8 mouse cellular contexts compared by ENCODE assay signal in the genomic region with DNA sequence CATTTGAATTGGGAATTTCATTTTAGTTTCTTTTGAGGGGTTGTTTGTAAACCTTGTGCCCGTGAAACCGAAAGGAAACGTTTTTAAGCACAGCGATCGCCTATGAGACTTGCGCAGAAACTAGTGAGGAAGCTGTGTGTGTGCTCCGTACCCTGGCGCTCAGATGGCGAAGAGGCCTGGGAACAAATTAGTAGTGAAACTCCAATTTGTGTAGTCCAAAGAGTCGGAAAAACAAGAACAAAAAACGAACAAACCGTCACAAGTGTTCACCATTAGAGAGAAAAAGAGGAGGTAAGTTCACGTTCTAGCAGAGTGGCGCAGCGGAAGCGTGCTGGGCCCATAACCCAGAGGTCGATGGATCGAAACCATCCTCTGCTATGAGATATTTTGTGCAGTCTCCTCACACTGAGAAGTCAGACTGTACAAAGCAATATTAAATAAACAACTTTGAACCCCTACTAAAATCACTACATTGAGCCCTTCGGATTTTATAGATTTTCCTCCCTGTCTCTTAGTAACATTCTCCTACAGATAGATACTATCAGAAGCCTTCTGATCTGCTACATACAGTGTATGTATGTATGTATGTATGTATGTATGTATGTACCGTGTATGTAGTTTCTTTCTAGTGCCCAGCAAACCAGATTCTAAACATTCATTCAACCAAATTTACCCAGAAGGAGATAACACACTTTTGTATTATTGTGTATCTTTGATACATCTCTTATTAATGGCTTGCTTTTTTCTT. TPM values are rescaled to one million over a fixed set of nuclear protein-coding genes. Genes with fewer than 3 reads are reported as not detected.
DNase-seq lines count a peak whose midpoint lies in the region; ATAC-seq and TF ChIP-seq lines count a peak whose summit lies in the region.

No protein-coding gene starts in this region.

- intact Hi-C loops in heart, postnatal 14 days (cut with DNase I) = loop anchor here (1.0 to 2.0 kb wide), 4 partner anchors 22 to 56 kb away; partner anchors contain the start of gene Zfp184

- TF ChIP-seq POLR2A in testis, adult 2 months (IDR thresholded peaks at IDR 0.05; ENCODE audit: control insufficient read depth, low read depth, low read length) = no peak

- no peaks in the 10 kb centered on the region for H3K4me1 ChIP-seq in forebrain, embryonic 13.5 days
- H3K4me1 ChIP-seq in liver, embryonic 16.5 days (ENCODE audit: control insufficient read depth, low read depth, low read length) = peaks cover 2% of the 10 kb centered on the region
- no peaks in the 10 kb centered on the region for H3K4me1 ChIP-seq in neural tube, embryonic 12.5 days
- peaks cover 2% of the 10 kb centered on the region; the same call in 1 of the 2 replicates for H3K4me1 ChIP-seq in testis, adult 2 months (ENCODE audit: control insufficient read depth, insufficient read depth, low read length)

- 4% methylated on average over 20 of the region's 20 CpGs for WGBS in forebrain, embryonic 13.5 days
- WGBS in large intestine, adult 2 months = 3% methylated on average over 20 of the region's 20 CpGs
- 4% methylated on average over 20 of the region's 20 CpGs for WGBS in liver, embryonic 16.5 days (ENCODE audit: insufficient replicate concordance)
- WGBS in neural tube, embryonic 12.5 days = 5% methylated on average over 20 of the region's 20 CpGs

- TF ChIP-seq CTCF in testis, adult 2 months (IDR thresholded peaks at IDR 0.05; ENCODE audit: control insufficient read depth, insufficient read depth, insufficient replicate concordance, low read depth, low read length) = no peak

- peak overlapping the region; percentile 80 for H3K27ac ChIP-seq in forebrain, embryonic 13.5 days
- H3K27ac ChIP-seq in liver, embryonic 16.5 days (ENCODE audit: low read length) = peak overlapping the region; percentile 91
- peak overlapping the region; percentile 65 for H3K27ac ChIP-seq in neural tube, embryonic 12.5 days
- peak overlapping the region; percentile 86 for H3K27ac ChIP-seq in testis, adult 2 months (ENCODE audit: control insufficient read depth, insufficient read depth, low read depth, low read length)

- peak overlapping the region; percentile 41 for H3K4me2 ChIP-seq in forebrain, embryonic 13.5 days
- H3K4me2 ChIP-seq in liver, embryonic 16.5 days (ENCODE audit: low read depth, low read length) = peak overlapping the region; percentile 62
- H3K4me2 ChIP-seq in neural tube, embryonic 12.5 days (replicated peaks) = peak overlapping the region; percentile 48

- H3K4me3 ChIP-seq in forebrain, embryonic 13.5 days = peak overlapping the region; percentile 47
- peak overlapping the region; percentile 80 for H3K4me3 ChIP-seq in liver, embryonic 16.5 days (ENCODE audit: low read depth, low read length)
- H3K4me3 ChIP-seq in neural tube, embryonic 12.5 days = peak overlapping the region; percentile 52
- H3K4me3 ChIP-seq in testis, adult 2 months (ENCODE audit: control insufficient read depth, low read depth, low read length) = peak overlapping the region; percentile 88

- DNase-seq in ES-CJ7 (ENCODE audit: low read depth, low spot score) = peak; percentile 82
- DNase-seq in heart, postnatal 14 days = peak; percentile 70 to 77
- peak; percentile 54 for DNase-seq in large intestine, adult 2 months (ENCODE audit: low read depth, low spot score)

- no peaks in the 10 kb centered on the region for H3K9me3 ChIP-seq in forebrain, embryonic 13.5 days (replicated peaks)
- no peaks in the 10 kb centered on the region for H3K9me3 ChIP-seq in liver, embryonic 16.5 days (replicated peaks; ENCODE audit: control insufficient read depth, low read length)
- H3K9me3 ChIP-seq in neural tube, embryonic 12.5 days = no peaks in the 10 kb centered on the region

- peak overlapping the region; percentile 71 for H3K9ac ChIP-seq in forebrain, embryonic 13.5 days
- H3K9ac ChIP-seq in liver, embryonic 16.5 days (ENCODE audit: low read depth, low read length) = peak overlapping the region; percentile 81
- peak overlapping the region; percentile 76 for H3K9ac ChIP-seq in neural tube, embryonic 12.5 days

- H3K27me3 ChIP-seq in forebrain, embryonic 13.5 days = peaks cover 11% of the 10 kb centered on the region
- peaks cover 4% of the 10 kb centered on the region for H3K27me3 ChIP-seq in liver, embryonic 16.5 days (ENCODE audit: control insufficient read depth, insufficient read depth, low read depth, low read length)
- H3K27me3 ChIP-seq in neural tube, embryonic 12.5 days (replicated peaks) = peaks cover 10% of the 10 kb centered on the region
- no peaks in the 10 kb centered on the region for H3K27me3 ChIP-seq in testis, adult 2 months (ENCODE audit: control insufficient read depth, insufficient read depth, low read length)

- no peaks in the 10 kb centered on the region for H3K36me3 ChIP-seq in forebrain, embryonic 13.5 days (ENCODE audit: poor library complexity, severe bottlenecking)
- H3K36me3 ChIP-seq in liver, embryonic 16.5 days (ENCODE audit: control insufficient read depth, insufficient read depth) = no peaks in the 10 kb centered on the region
- no peaks in the 10 kb centered on the region for H3K36me3 ChIP-seq in neural tube, embryonic 12.5 days
- H3K36me3 ChIP-seq in testis, adult 2 months (ENCODE audit: control insufficient read depth, insufficient read depth, low read length) = no peaks in the 10 kb centered on the region

- ATAC-seq in cerebellum, adult (ENCODE audit: insufficient number of reproducible peaks, low FRiP score, low TSS enrichment) = peak; percentile 80
- peak; percentile 97 for ATAC-seq in forebrain, embryonic 13.5 days
- peak; percentile 95 for ATAC-seq in liver, embryonic 16.5 days (ENCODE audit: low read depth)
- ATAC-seq in neural tube, embryonic 12.5 days (ENCODE audit: low FRiP score, low read depth) = peak; percentile 93

RNA-seq across cellular contexts. Expression of gene Pom121l2, which starts 6.1 kb away (rescaled TPM):
- polyA plus RNA-seq in forebrain, embryonic 13.5 days (2015; fragmentation: Nextera tagmentation; extraction: Ambion mirVana) = 0.09 TPM in 1 of 2 replicates, not detected in the other
- not detected for total RNA-seq in heart, postnatal 14 days (2021)
- polyA plus RNA-seq in large intestine, adult 2 months (2012; rRNA removed) = not detected in 2 replicates
- polyA plus RNA-seq in liver, embryonic 16.5 days (2015; fragmentation: Nextera tagmentation; extraction: Ambion mirVana) = not detected in 2 replicates
- not detected in 2 replicates for polyA plus RNA-seq in neural tube, embryonic 12.5 days (2016; fragmentation: Nextera tagmentation; extraction: Ambion mirVana)
- polyA plus RNA-seq in testis, adult 2 months (2012; rRNA removed) = 128 and 157 TPM in 2 replicates

RNA-seq across cellular contexts. Expression of gene Zfp184, which starts 30.0 kb away (rescaled TPM):
- 25.4 and 29.2 TPM in 2 replicates for polyA plus RNA-seq in forebrain, embryonic 13.5 days (2015; fragmentation: Nextera tagmentation; extraction: Ambion mirVana)
- total RNA-seq in heart, postnatal 14 days (2021) = under 1 TPM; 0.62 to 0.90 TPM
- 0.10 and 0.29 TPM in 2 replicates for polyA plus RNA-seq in large intestine, adult 2 months (2012; rRNA removed)
- polyA plus RNA-seq in liver, embryonic 16.5 days (2015; fragmentation: Nextera tagmentation; extraction: Ambion mirVana) = 0.55 and 0.56 TPM in 2 replicates
- polyA plus RNA-seq in neural tube, embryonic 12.5 days (2016; fragmentation: Nextera tagmentation; extraction: Ambion mirVana) = 19.1 and 19.4 TPM in 2 replicates
- 2.7 and 2.8 TPM in 2 replicates for polyA plus RNA-seq in testis, adult 2 months (2012; rRNA removed)

RNA-seq across cellular contexts. Expression of gene Prss16, which starts 34.6 kb away (rescaled TPM):
- polyA plus RNA-seq in forebrain, embryonic 13.5 days (2015; fragmentation: Nextera tagmentation; extraction: Ambion mirVana) = not detected in 2 replicates
- 10 to 100 TPM in 1 of 2 experiments, not detected in 1; 11.6 TPM for total RNA-seq in heart, postnatal 14 days (2021)
- polyA plus RNA-seq in large intestine, adult 2 months (2012; rRNA removed) = 2.8 and 2.9 TPM in 2 replicates
- 0.54 and 0.72 TPM in 2 replicates for polyA plus RNA-seq in liver, embryonic 16.5 days (2015; fragmentation: Nextera tagmentation; extraction: Ambion mirVana)
- polyA plus RNA-seq in neural tube, embryonic 12.5 days (2016; fragmentation: Nextera tagmentation; extraction: Ambion mirVana) = 0.41 TPM in 1 of 2 replicates, not detected in the other
- polyA plus RNA-seq in testis, adult 2 months (2012; rRNA removed) = 0.05 and 0.22 TPM in 2 replicates

Comparison
In these comparisons a context has a peak if more than half of its experiments do, and no peak if none do; other contexts are left out.
1. Peak in every context shown above with its lines: DNase-seq, ATAC-seq, H3K4me3 ChIP-seq and H3K27ac ChIP-seq.
2. RNA of gene Pom121l2, which starts 6.1 kb away (polyA plus RNA-seq): 128 to 157 TPM in testis, adult 2 months; 0.09 TPM in forebrain, embryonic 13.5 days, not detected in large intestine, adult 2 months, not detected in liver, embryonic 16.5 days and not detected in neural tube, embryonic 12.5 days; every median in the first group is over 100 times any median in the second.